Mouse (Mus musculus): ENCODE results near the gene Fez2. TPM values are rescaled to one million over a fixed set of nuclear protein-coding genes. Genes with fewer than 3 reads are reported as not detected.

The Fez2 gene
- polyA plus RNA-seq, 1 experiment from 2014 or later, result 35.5 TPM

GRCm38 (mm10) chr17:78451332-78451793 is 33.4 kb upstream of the Fez2 start:
- H3K27ac ChIP-seq (ENCODE audit: low read length), result no peak overlapping the region
- 56% methylated on average over 7 of the region's 7 CpGs for WGBS
- no peak overlapping the region for H3K4me3 ChIP-seq (ENCODE audit: low read length)
- peaks cover 4% of the 10 kb centered on the region; the same call in 1 of the 2 replicates for H3K4me1 ChIP-seq (replicated peaks; ENCODE audit: control insufficient read depth, insufficient read depth, low read length)
- H3K27me3 ChIP-seq (ENCODE audit: control insufficient read depth, insufficient read depth, low read depth, low read length), result no peaks in the 10 kb centered on the region
- H3K9me3 ChIP-seq (ENCODE audit: control insufficient read depth, low read length), result no peaks in the 10 kb centered on the region
- ATAC-seq (ENCODE audit: low read depth), result no peak
- H3K9ac ChIP-seq (ENCODE audit: low read length), result no peak overlapping the region
- no peak overlapping the region for H3K4me2 ChIP-seq (ENCODE audit: low read depth, low read length)
- no peaks in the 10 kb centered on the region for H3K36me3 ChIP-seq (ENCODE audit: control insufficient read depth, insufficient read depth, low read length)

- H3K9me3 ChIP-seq (ENCODE audit: control insufficient read depth, low read length), result no peaks in the 10 kb centered on the region
- H3K4me3 ChIP-seq (ENCODE audit: low read length), result no peak overlapping the region
- ATAC-seq (ENCODE audit: low read depth), result no peak
- whole genome bisulfite sequencing, result 37% methylated on average over 13 of the region's 13 CpGs
- H3K9ac ChIP-seq (ENCODE audit: low read length), result no peak overlapping the region
- peaks cover 8% of the 10 kb centered on the region for H3K4me1 ChIP-seq (replicated peaks; ENCODE audit: control insufficient read depth, insufficient read depth, low read length)
- H3K36me3 ChIP-seq (ENCODE audit: control insufficient read depth, insufficient read depth, low read length), result no peaks in the 10 kb centered on the region
- H3K27me3 ChIP-seq (ENCODE audit: control insufficient read depth, insufficient read depth, low read depth, low read length), result no peaks in the 10 kb centered on the region
- H3K27ac ChIP-seq (ENCODE audit: low read length), result no peak overlapping the region
- H3K4me2 ChIP-seq (ENCODE audit: low read depth, low read length), result no peak overlapping the region
Observed at GRCm38 (mm10) chr17:78449635-78450197, 31.8 kb upstream of the Fez2 start.

- 41% methylated on average over 7 of the region's 7 CpGs for WGBS
- H3K4me1 ChIP-seq (replicated peaks; ENCODE audit: control insufficient read depth, insufficient read depth, low read length), result peaks cover 4% of the 10 kb centered on the region; the same call in 1 of the 2 replicates
- peak; percentile 67; the same call in 1 of the 2 replicates for ATAC-seq (ENCODE audit: low read depth)
- no peaks in the 10 kb centered on the region for H3K27me3 ChIP-seq (ENCODE audit: control insufficient read depth, insufficient read depth, low read depth, low read length)
- no peaks in the 10 kb centered on the region for H3K9me3 ChIP-seq (ENCODE audit: control insufficient read depth, low read length)
- H3K36me3 ChIP-seq (ENCODE audit: control insufficient read depth, insufficient read depth, low read length), result no peaks in the 10 kb centered on the region
- H3K27ac ChIP-seq (ENCODE audit: low read length), result no peak overlapping the region
- no peak overlapping the region for H3K9ac ChIP-seq (ENCODE audit: low read length)
- no peak overlapping the region for H3K4me2 ChIP-seq (ENCODE audit: low read depth, low read length)
- H3K4me3 ChIP-seq (ENCODE audit: low read length), result no peak overlapping the region
Observed at GRCm38 (mm10) chr17:78444826-78445225, 26.9 kb upstream of the Fez2 start.

GRCm38 (mm10) chr17:78440771-78441170 is 22.8 kb upstream of the Fez2 start:
- Histone ChIP-seq H3K9ac (ENCODE audit: low read length) (no peak overlapping the region), H3K4me1 (replicated peaks; ENCODE audit: control insufficient read depth, insufficient read depth, low read length) (peaks cover 4% of the 10 kb centered on the region; the same call in 1 of the 2 replicates), H3K27me3 (ENCODE audit: control insufficient read depth, insufficient read depth, low read depth, low read length) (no peaks in the 10 kb centered on the region), H3K4me2 (ENCODE audit: low read depth, low read length) (no peak overlapping the region), H3K36me3 (ENCODE audit: control insufficient read depth, insufficient read depth, low read length) (no peaks in the 10 kb centered on the region), H3K4me3 (ENCODE audit: low read length) (no peak overlapping the region), H3K9me3 (ENCODE audit: control insufficient read depth, low read length) (no peaks in the 10 kb centered on the region), H3K27ac (ENCODE audit: low read length) (no peak overlapping the region)
- ATAC-seq (ENCODE audit: low read depth), result no peak
- WGBS, result 92% methylated on average over 2 of the region's 2 CpGs

- Histone ChIP-seq H3K36me3 (ENCODE audit: control insufficient read depth, insufficient read depth, low read length) (no peaks in the 10 kb centered on the region), H3K9ac (ENCODE audit: low read length) (no peak overlapping the region), H3K9me3 (ENCODE audit: control insufficient read depth, low read length) (no peaks in the 10 kb centered on the region), H3K4me3 (ENCODE audit: low read length) (no peak overlapping the region), H3K4me2 (ENCODE audit: low read depth, low read length) (no peak overlapping the region), H3K4me1 (replicated peaks; ENCODE audit: control insufficient read depth, insufficient read depth, low read length) (no peaks in the 10 kb centered on the region), H3K27ac (ENCODE audit: low read length) (no peak overlapping the region), H3K27me3 (ENCODE audit: control insufficient read depth, insufficient read depth, low read depth, low read length) (no peaks in the 10 kb centered on the region)
- 87% methylated on average over 4 of the region's 4 CpGs for WGBS
- ATAC-seq (ENCODE audit: low read depth), result no peak
Observed at GRCm38 (mm10) chr17:78437161-78437560, 19.2 kb upstream of the Fez2 start.

- WGBS, result 81% methylated on average over 6 of the region's 6 CpGs
- Histone ChIP-seq H3K36me3 (ENCODE audit: control insufficient read depth, insufficient read depth, low read length) (no peaks in the 10 kb centered on the region), H3K27me3 (ENCODE audit: control insufficient read depth, insufficient read depth, low read depth, low read length) (no peaks in the 10 kb centered on the region), H3K4me2 (ENCODE audit: low read depth, low read length) (no peak overlapping the region), H3K27ac (ENCODE audit: low read length) (no peak overlapping the region), H3K9me3 (ENCODE audit: control insufficient read depth, low read length) (no peaks in the 10 kb centered on the region), H3K4me1 (replicated peaks; ENCODE audit: control insufficient read depth, insufficient read depth, low read length) (no peaks in the 10 kb centered on the region), H3K4me3 (ENCODE audit: low read length) (no peak overlapping the region), H3K9ac (ENCODE audit: low read length) (no peak overlapping the region)
- no peak for ATAC-seq (ENCODE audit: low read depth)
Observed at GRCm38 (mm10) chr17:78435661-78436060, 17.7 kb upstream of the Fez2 start.

- no peak overlapping the region for H3K4me2 ChIP-seq (ENCODE audit: low read depth, low read length)
- H3K9ac ChIP-seq (ENCODE audit: low read length), result no peak overlapping the region
- no peaks in the 10 kb centered on the region for H3K9me3 ChIP-seq (ENCODE audit: control insufficient read depth, low read length)
- WGBS, result 31% methylated on average over 1 of the region's 1 CpGs
- no peaks in the 10 kb centered on the region for H3K36me3 ChIP-seq (ENCODE audit: control insufficient read depth, insufficient read depth, low read length)
- H3K4me1 ChIP-seq (replicated peaks; ENCODE audit: control insufficient read depth, insufficient read depth, low read length), result no peaks in the 10 kb centered on the region
- no peaks in the 10 kb centered on the region for H3K27me3 ChIP-seq (ENCODE audit: control insufficient read depth, insufficient read depth, low read depth, low read length)
- no peak for ATAC-seq (ENCODE audit: low read depth)
- no peak overlapping the region for H3K4me3 ChIP-seq (ENCODE audit: low read length)
- H3K27ac ChIP-seq (ENCODE audit: low read length), result no peak overlapping the region
Observed at GRCm38 (mm10) chr17:78434746-78435145, 16.8 kb upstream of the Fez2 start.

GRCm38 (mm10) chr17:78430374-78430773 is 12.4 kb upstream of the Fez2 start:
- Histone ChIP-seq H3K27ac (ENCODE audit: low read length) (no peak overlapping the region), H3K4me1 (replicated peaks; ENCODE audit: control insufficient read depth, insufficient read depth, low read length) (no peaks in the 10 kb centered on the region), H3K4me2 (ENCODE audit: low read depth, low read length) (no peak overlapping the region), H3K9ac (ENCODE audit: low read length) (no peak overlapping the region), H3K4me3 (ENCODE audit: low read length) (no peak overlapping the region), H3K36me3 (ENCODE audit: control insufficient read depth, insufficient read depth, low read length) (no peaks in the 10 kb centered on the region), H3K9me3 (ENCODE audit: control insufficient read depth, low read length) (peaks cover 4% of the 10 kb centered on the region; the same call in 1 of the 2 replicates), H3K27me3 (ENCODE audit: control insufficient read depth, insufficient read depth, low read depth, low read length) (no peaks in the 10 kb centered on the region)
- ATAC-seq (ENCODE audit: low read depth), result no peak
- 69% methylated on average over 8 of the region's 8 CpGs for WGBS

GRCm38 (mm10) chr17:78429051-78429450 is 11.1 kb upstream of the Fez2 start:
- no peaks in the 10 kb centered on the region for H3K36me3 ChIP-seq (ENCODE audit: control insufficient read depth, insufficient read depth, low read length)
- no peak overlapping the region for H3K27ac ChIP-seq (ENCODE audit: low read length)
- no peak for ATAC-seq (ENCODE audit: low read depth)
- H3K27me3 ChIP-seq (ENCODE audit: control insufficient read depth, insufficient read depth, low read depth, low read length), result no peaks in the 10 kb centered on the region
- peaks cover 4% of the 10 kb centered on the region; the same call in 1 of the 2 replicates for H3K9me3 ChIP-seq (ENCODE audit: control insufficient read depth, low read length)
- no peak overlapping the region for H3K4me2 ChIP-seq (ENCODE audit: low read depth, low read length)
- H3K9ac ChIP-seq (ENCODE audit: low read length), result no peak overlapping the region
- no peaks in the 10 kb centered on the region for H3K4me1 ChIP-seq (replicated peaks; ENCODE audit: control insufficient read depth, insufficient read depth, low read length)
- no peak overlapping the region for H3K4me3 ChIP-seq (ENCODE audit: low read length)
- WGBS, result 82% methylated on average over 4 of the region's 4 CpGs

Data from lung, embryonic 16.5 days (tissue).